Mouse (Mus musculus): Measurements from ENCODE around the gene Sult1d1. TPM values are rescaled to one million over a fixed set of nuclear protein-coding genes. Genes with fewer than 3 reads are reported as not detected.
A peak's percentile ranks its signal among the peaks of the same experiment; 100 is the strongest.
"Not testable (repeated sequence)": the region's sequence is repeated elsewhere in the genome, so short reads cannot be mapped to it uniquely, and the experiment has no call there.

Gene Sult1d1
- total RNA-seq (2021): not detected
- long read RNA-seq, experiment 1: 0 reads
- long read RNA-seq, experiment 2: 0 reads

DNA sequence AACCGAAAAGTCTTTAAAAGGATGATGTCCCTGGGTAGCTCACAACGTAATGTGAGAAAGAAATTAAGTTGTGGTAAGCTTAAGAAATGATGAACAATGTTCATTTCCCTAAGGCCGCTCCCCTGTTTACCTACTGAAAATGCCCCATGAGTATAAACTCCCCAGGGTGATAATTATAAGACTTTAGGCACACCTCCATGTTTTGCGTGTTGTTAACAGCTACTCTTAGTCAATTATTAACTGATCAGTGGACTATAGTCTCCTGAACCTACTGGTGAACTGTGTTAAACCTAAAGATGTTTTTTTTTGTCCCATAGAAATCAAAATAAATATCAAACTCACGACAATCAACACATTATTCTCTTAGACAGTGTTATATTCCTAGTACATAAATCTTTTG is at the start of gene Sult1d1:
Gene Sult1d1 (minus strand): TSS at position 183 of the 400 bp plus-strand sequence.
- DNase-seq (ENCODE audit: low spot score): no peak

DNA sequence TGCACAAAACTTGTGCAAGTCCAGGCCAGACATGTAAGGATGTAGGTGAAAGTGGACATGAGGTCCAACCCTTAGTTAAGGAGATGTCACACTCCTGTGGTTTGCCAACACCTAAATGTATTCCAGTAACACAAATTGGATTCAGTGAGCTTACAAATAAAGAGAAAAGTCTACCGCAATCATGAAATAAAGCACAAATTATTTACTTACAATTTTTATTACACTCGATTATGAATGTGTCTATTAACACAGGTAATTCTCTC is 46.2 kb upstream of the Sult1d1 start:
- no peak for DNase-seq (ENCODE audit: low spot score)

DNA sequence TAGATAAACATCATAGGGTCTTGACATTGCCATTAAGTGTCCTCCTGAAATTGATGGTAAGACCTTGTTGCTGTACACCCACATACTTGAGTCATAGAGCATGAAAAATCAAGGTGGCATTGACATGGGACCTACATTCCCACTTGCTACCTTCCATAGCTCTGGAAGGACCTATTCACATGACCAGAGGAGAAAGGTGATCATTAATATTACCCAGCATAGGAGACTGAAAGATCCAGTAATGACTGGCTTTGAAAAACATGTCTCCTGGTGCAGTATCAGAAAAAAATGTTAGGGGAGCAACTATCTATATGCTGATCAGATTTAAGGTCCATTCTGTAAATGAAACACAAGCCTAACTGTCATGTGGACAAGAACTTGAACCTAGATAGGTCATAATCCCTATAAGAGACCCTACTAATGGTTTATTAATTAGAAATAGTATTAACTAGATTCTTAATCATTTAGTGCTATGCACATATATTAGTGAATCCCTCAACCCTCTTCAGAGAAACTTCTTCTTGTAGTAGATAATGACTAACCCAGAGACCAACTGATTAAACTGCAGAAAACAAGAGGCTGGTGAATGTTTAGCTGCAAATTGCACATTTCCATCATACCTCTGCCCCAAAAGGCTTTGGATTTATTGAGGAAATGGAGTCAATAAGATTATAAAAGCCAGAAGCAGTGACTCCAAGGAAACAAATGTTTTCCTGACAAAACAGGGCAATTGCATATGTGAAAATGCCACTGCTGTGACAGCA is 45.7 kb upstream of the Sult1d1 start:
- no peak for DNase-seq (ENCODE audit: low spot score)

DNA sequence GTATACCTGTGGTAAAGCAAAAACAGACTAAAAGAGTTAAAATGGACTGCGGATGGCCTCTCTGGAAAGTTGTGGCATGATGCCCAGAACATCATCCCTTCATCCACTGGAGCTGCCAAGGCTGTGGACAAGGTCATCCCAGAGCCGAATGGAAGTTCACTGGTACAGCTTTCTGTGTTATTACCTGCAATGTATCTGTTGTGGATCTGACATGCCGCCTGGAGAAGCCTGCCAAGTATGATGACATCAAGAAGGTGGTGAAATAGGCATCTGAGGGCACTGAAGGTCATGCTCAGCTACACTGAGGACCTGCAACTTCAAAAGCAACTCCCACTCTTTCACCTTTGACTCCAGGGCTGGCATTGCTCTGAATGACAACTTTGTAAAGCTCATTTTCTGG is 32.2 kb upstream of the Sult1d1 start:
- no peak for DNase-seq (ENCODE audit: low spot score)

DNA sequence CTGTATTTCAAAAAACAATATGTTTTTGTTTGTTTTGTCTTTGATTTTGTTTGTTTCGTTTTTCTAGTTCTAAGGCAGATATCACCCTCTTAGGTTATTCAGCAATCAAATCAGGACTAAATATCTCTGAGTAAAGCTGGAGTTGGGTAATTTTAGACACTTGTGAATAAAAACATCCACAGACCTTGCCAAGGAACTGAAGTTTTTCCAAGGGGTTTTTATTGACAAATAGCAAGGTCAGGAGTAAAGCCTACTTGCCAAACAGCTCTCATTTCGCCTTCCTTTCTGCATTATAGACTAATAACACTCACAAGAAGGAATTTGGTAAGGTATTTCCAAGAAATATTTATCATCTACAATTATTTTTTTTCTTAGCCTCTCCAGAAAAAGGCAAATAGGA is 29.1 kb upstream of the Sult1d1 start:
- DNase-seq (ENCODE audit: low spot score): peak; percentile 14

DNA sequence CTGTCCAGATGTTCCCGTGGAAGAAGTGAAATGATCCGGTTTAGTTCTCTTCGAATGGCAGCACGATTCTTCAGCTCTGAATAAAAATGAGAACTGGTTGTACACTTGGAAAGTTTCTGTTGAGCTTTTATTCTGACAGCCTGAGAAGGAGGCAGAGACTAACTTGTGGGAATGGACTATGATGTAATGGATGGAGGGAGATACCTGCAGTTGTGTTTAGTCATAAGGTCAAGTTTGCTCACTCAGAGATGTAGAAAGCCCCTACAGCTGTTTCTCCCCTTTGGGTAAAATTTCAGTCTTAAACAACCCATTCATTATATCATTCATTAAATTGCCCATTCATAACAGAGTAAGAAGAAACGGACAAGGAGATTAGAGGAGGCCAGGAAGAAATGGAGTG is 22.7 kb upstream of the Sult1d1 start, which contains the start of gene Sult1e1:
Gene Sult1e1 (minus strand): TSS at position 101 of the 400 bp plus-strand sequence.
- no peak for DNase-seq (ENCODE audit: low spot score)

DNA sequence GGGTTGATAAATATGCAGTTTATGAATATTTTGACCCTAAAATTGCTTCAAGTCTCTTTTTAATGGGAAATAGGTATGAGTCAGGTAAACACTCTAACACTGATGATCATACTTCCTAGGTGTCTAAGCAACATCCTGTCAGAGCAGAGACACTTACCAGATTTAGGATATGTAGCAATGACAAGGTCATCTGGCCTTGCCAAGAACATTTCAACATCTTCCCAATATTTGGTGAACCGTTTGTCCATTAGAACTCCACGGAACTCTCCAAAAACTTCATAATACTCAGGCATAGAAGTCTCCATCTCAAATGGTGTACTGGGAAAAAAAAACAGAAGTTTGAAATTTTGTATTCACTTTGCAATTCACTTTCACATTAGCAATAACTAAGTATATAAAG is 21.1 kb upstream of the Sult1d1 start:
- DNase-seq (ENCODE audit: low spot score): no peak

DNA sequence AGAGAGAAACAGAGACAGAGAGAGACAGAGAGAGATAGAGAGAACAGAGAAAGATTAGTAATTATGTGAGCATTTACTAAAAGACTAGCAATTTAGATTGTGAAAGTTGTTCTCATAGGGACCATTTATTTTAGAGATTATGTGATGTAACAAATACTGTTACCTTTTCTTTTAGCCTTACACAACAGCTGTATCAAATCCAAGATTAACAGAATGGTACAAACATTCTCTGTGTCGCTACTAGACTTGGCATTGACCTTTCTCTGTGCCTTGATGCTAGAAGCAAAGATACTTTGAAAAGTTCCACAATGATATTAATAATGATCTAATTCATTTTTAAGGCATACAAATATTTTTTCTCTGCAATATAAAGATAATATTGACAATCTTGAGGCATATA is 11.6 kb upstream of the Sult1d1 start:
- DNase-seq (ENCODE audit: low spot score): no peak

DNA sequence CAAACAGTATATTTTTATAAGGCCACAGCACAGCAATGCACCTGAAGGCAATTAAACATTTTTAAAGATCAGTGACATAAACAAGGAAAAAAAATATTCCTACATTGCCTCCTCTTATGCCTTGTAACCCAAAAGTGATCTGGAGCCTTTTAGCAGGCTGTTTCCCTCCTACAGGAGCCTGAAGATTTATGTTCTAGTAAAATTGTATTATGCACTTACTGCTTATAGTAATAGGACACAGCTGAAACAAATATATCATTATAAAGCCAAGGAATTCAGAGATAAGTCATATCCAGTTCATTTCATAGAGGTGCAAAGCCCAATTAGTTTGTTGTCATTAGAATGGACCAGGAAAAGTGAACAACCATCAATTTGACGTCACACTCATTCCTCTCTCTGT is 5.3 kb upstream of the Sult1d1 start:
- DNase-seq (ENCODE audit: low spot score): no peak

DNA sequence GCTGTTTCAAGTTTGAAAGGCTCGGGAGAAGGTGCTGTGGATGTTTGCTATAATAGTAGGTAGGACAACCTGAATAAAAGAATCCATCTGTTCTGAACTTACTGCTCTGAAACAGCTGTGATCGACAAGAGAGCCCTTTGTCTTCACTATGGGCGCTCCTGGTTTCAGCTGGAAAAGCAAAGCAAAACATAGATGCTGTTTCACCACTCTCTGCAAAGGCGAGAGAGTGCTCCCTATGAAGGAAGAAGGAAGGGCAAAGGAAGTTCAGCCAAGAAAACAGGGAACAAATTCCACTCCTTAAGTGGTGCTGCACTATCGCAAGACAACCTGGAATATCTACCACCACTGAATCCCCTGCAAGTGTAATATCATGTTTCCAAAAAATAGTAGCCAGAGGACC is 4.7 kb upstream of the Sult1d1 start:
- DNase-seq (ENCODE audit: low spot score): peak; percentile 24

DNA sequence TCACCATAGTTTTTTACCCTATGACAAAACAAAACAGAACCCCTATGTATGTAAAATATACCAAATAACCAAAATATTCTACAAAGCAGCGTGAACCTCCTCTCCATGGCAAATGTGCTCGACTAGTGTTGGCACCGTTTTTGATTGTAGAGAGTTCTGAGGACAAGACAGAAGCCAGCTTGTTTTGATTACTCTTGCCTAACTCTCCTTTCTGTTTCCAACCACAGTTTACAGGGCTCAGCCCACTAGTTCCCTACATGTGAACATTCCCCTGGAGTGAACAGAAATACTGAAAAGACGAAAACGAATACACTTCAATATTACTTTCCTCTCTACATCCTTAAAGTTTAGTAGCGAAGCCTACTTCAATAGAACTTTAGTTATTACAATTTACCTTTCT is 4.0 kb upstream of the Sult1d1 start:
- DNase-seq (ENCODE audit: low spot score): peak; percentile 10

DNA sequence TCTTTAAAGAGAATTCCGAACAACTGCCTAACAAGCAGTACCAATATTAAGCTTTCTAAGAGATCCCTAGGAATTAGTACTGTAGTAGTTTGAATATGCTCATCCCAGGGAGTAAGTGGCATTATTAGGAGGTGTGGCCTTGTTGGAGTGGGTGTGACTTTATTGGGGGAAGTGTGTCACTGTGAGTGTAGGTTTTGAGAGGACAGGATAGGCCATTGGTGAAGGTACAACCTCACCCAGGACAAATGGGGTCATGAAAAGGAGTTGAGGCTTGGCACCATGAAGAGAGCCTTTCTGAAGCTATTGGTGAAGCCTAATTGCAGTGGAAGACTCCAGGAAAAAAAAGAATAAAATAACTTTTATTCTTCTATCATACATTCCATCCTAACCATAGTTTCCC is 1.5 kb downstream of the Sult1d1 start:
- no peak for DNase-seq (ENCODE audit: low spot score)

DNA sequence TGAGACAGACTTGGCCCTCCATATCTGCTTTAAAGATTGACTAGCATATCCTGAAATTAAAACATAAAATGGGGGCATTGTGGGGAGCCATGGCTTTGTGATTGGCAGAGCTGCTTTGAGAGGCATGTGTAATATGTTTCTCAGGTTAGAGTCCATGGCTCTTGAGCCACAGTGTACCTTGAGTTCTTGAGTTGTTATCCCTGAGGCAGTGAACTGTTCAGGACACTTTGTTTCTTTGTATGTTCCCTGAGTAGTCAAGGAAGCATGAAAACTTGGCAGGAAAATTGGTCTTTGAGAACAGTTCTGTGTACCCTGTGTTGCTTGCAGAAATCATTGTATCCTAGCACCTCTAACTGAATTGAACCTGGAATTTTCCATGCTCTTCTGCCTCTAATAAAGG is 5.9 kb downstream of the Sult1d1 start:
- peak; percentile 2 for DNase-seq (ENCODE audit: low spot score)

DNA sequence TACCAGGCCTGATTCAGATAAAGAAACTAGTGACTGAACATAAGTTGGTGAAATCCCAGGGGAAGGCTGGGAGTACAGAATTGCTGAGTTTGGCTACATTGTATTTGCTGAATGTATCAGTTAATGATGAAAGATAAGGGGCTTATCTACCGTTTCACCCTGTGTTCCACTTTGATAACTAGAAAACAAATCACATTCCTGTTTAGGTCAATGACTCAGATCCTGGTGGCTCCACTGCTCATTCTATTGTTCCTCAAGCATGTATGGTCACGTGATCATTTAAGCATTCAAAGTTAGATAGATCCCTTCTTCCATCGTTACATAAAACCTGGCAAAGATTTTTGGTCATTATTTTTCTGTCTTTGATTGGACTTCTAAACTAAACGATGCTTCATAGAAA is 6.3 kb downstream of the Sult1d1 start:
- no peak for DNase-seq (ENCODE audit: low spot score)

DNA sequence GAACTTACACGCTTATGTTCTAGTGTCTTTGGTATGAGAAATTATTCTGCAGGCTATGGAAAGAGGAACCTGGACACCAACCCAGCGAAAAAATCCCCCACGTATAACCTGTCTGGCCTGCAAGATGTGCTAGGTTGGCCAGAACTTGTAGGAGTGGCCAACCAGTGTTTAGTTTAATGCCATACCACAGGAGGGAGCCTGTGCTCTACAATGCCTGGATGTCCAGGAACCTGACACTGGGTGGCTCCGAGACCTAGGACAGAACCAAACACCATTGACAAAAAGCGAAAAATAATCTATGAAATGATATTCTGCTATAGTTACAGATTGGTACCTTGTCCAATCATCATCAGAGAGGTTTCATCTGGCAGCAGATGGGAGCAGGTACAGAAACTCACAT is 8.7 kb downstream of the Sult1d1 start:
- no peak for DNase-seq (ENCODE audit: low spot score)

DNA sequence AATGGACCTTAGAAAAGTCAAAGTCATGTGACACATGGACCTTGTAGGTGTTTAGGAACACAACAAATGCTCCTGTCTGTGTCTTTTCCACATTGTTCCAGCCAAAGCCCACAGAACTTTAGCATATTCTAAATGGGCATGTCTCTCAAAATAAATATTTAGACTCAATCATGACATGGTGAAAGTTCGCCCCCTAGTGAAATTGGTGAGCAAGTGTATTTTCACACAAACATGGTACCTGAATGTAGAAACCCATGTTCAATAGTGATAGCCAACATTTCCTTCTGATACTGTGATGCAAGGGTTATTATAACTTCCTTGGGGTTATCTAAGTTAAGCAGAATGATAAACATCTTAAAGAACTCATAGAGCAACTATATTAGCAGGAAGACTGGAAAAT is 17.9 kb downstream of the Sult1d1 start:
- no peak for DNase-seq (ENCODE audit: low spot score)

DNA sequence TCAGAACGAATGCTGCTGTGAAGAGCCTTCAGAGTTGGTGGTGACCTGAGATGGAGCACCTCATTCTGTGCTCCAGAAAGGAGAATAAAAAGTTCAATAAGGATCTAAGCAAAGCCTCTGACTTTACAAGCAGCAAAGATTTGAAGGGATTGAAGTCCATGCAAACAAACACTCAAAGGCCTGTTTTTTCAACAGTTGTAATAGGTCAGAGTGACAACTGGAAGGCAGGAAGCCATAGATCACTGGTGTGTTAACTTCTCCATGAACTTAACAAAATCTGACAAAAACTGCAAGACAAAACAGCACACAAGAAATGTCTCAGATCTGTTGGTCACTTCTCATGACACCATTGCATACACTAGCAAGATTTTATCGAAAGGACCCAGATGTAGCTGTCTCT is 30.7 kb downstream of the Sult1d1 start, which contains the start of gene Sult1b1:
Gene Sult1b1 (minus strand): TSS at position 85 of the 400 bp plus-strand sequence.
- no peak for DNase-seq (ENCODE audit: low spot score)

DNA sequence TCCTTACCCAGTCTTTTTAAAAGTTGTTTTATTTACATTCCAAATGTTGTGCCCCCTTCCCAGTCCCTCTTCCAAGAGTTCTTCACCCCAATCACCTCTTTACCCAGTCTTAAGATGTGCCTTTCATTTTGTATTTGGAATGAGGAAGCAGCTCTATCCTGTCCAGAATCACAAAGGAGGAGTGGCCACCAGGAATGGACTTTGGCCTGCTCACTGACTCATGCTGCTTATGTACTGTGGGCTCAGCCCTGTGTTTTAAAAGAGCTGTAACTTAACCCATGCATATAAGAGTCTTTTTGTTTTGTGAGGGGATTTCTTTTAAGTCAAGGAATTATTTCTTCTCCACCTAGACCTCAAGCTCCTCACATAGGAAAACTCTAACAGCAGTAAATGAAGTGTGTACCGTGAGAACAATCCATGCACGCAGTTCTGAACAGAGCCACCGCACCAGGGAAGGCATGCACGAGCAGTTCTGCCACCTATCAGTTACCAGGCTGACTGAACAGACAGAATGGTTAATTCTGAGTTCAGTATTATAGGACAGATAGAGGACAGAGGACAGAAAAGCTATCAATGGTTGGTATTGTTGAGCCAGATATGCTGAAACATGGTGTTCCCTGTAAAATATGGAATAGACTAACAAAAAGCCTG is 32.7 kb downstream of the Sult1d1 start:
- DNase-seq (ENCODE audit: low spot score): no peak

DNA sequence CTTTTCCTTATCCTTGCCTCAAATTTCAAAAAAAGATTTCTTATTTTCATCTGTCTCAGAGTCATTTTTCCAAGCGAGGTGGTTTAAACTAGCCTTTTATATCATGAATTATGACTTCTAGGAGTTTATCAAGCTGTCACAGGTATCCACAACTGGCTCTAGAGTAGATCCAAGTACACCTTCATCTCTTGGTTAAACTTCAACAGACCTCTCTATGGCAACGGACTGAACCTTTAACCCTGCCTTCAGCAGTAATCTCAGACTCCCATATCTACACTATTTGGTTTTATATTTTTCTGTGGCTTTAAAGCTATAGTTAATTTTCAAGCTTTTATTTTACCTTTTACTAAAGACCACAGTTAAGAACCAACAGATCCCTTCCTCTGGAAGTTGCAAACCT is 36.5 kb downstream of the Sult1d1 start:
- no peak for DNase-seq (ENCODE audit: low spot score)

DNA sequence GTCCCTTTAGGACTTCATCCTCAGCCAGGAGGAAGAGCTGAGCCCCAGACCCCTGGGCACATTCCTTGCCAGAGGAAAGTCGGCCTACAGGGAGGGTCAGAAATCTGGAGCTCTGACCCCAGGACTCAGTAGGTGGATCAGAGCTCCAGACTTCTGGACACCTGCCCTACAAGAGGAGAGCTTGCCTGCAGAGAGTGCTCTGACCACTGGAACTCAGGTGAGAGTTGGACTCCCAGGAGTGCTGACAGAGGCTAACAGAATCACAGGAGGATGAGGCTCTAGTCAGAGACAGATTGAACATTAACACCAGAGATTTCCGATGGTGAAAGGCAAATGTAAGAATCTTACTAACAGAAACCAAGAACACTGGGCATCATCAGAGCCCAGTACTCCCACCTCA is 45.3 kb downstream of the Sult1d1 start:
- DNase-seq (ENCODE audit: low spot score): not testable (repeated sequence)

DNA sequence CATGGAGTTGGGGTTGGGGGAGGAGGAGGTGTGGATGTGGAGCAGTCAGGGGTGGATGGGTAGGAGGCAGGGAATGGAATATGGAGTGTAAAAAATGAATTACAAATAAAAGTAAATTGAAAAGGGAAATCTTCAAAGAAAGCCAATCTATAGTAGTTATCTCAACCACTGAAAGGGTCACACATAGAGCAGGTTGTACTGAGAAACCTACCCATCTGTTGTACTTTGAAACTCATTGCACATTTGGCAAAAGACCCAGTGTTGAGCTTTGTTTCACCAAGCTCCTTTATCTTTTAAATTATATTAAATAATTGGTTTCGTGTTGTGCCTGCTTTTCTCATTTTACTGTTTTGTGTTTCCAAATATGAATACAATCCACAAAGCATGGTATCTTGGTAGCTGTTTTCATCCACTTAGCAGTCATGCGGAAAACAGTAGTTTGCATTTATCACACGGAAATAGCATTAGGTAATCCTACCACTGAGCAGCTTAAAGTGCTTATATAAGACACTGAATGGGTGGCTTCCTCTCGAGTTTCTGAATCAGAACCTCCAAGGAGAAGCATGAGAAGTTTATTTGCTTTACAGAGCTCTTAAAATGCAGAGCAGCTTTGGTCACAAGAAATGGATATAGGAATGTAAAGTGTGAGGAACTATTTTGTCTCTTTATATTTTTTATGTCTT is 62.9 kb downstream of the Sult1d1 start:
- no peak for DNase-seq (ENCODE audit: low spot score)

All from gastrocnemius, adult 18-20 months (tissue).